Mouse (Mus musculus): ENCODE measurements around the gene Prss34. TPM values are rescaled to one million over a fixed set of nuclear protein-coding genes. Genes with fewer than 3 reads are reported as not detected.

The Prss34 gene
- total and polyA plus RNA-seq, 2 experiments from 2014 or later, result not detected

DNA sequence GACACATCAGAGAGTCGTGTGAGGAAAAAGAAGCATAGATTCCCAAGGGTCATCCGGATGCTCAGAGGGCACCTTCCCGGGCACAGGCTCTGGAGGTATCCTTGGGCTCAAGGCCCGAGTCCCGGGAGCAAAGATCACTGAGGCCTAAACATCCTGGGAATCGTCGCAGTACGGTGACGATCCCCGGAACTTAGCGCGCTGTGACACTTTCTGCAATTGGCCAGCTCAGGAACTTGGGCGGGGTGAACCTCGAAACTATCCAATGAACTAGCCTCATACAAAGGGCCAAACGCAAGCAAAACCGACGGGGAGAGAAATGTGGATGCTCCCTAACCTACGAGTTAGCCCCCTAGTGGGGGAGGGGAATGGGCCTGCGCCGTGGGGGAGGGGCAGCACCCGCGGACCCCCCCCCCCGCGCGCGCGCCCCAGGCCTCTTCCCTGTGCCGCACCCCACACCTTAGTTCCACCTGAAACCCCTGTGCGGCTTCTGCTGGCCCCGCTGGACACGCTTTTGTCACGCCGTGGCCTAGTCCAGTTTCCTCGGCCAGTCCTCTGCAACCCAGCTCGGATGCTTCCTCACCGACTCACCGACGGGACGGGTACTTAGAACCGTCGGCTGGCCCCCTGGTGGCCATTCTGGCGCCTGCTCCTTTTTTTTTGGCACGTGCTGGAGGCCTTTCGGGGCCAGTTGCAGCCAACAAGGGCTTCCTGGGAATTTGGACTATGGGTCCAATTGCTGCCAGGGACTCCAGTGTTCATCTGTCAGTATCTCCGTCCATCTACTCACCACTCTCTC is 24.3 kb upstream of the Prss34 start:
- peak; percentile 84 for TF ChIP-seq CTCF (IDR thresholded peaks at IDR 0.05)
- Histone ChIP-seq H3K9me3 (ENCODE audit: low read length) (no peaks in the 10 kb centered on the region), H3K4me3 (ENCODE audit: low read depth, low read length) (peak overlapping the region; percentile 97), H3K9ac (replicated peaks; ENCODE audit: low read length, poor library complexity, severe bottlenecking) (peak overlapping the region; percentile 98), H3K36me3 (ENCODE audit: insufficient read depth, low read length) (peaks cover under 1% of the 10 kb centered on the region; the same call in 1 of the 2 replicates), H3K27me3 (ENCODE audit: insufficient read depth, low read length) (no peaks in the 10 kb centered on the region), H3K4me2 (ENCODE audit: low read depth, low read length, poor library complexity, severe bottlenecking) (peak overlapping the region; percentile 97), H3K27ac (ENCODE audit: low read depth, low read length) (peak overlapping the region; percentile 99), H3K4me1 (ENCODE audit: insufficient read depth, low read length) (peaks cover 18% of the 10 kb centered on the region)
- peak; percentile 87 for ATAC-seq (ENCODE audit: low FRiP score)
- DNase-seq (ENCODE audit: low spot score), result peak; percentile 96
- under 1% methylated on average over 35 of the region's 45 CpGs for WGBS

DNA sequence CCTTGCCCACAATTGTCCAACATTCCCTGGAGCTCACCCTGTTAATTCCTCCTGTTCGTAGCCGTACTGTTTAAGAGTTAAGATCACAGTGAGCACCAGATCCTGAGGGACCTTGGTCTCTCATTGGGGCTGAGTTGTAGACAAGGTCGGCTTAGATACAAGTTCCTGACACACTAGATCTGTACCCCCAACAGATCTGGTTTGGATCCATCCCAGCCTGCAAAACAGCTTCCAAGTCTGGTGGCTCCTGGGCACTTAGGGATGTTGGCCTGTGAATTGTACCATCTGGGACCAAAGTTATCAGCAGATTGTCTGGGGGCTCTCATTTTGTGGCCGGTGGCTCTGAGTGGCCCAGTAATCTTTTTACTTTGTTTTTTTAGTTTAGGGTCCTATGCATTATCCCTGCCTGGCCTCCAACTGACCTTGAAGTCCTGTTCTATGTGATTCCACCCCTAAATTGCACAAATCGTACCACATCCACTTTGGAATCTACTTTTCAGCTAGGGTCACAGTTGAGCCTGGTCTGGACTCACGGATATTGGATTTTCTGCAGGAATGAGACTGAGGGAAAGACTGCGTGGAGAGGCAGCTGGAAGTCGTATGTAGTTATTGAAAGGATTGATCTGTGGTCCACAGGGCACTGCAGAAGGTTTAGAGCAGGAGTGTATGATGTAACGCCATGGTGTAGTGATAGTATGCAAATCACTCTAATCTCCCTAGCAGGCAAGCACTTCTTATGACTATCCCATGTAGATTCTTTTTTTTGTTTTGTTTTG is 23.4 kb upstream of the Prss34 start, which contains the start of gene Ube2i:
Gene Ube2i (minus strand): TSS at position 52 of the 776 bp plus-strand sequence.
- H3K4me3 ChIP-seq (ENCODE audit: low read depth, low read length), result peak within 1 kb of the TSS; percentile 97
- no peaks in the 10 kb centered on the region for H3K27me3 ChIP-seq (ENCODE audit: insufficient read depth, low read length)
- no peak for TF ChIP-seq CTCF (IDR thresholded peaks at IDR 0.05)
- peak within 1 kb of the TSS; percentile 99 for H3K27ac ChIP-seq (ENCODE audit: low read depth, low read length)
- ATAC-seq (ENCODE audit: low FRiP score), result no peak
- peak within 1 kb of the TSS; percentile 98 for H3K9ac ChIP-seq (replicated peaks; ENCODE audit: low read length, poor library complexity, severe bottlenecking)
- H3K36me3 ChIP-seq (ENCODE audit: insufficient read depth, low read length), result no peaks in the 10 kb centered on the region
- peak within 1 kb of the TSS; percentile 97 for H3K4me2 ChIP-seq (ENCODE audit: low read depth, low read length, poor library complexity, severe bottlenecking)
- peaks cover 18% of the 10 kb centered on the region for H3K4me1 ChIP-seq (ENCODE audit: insufficient read depth, low read length)
- no peak for DNase-seq (ENCODE audit: low spot score)
- 75% methylated on average over 9 of the region's 9 CpGs for WGBS
- H3K9me3 ChIP-seq (ENCODE audit: low read length), result no peaks in the 10 kb centered on the region

DNA sequence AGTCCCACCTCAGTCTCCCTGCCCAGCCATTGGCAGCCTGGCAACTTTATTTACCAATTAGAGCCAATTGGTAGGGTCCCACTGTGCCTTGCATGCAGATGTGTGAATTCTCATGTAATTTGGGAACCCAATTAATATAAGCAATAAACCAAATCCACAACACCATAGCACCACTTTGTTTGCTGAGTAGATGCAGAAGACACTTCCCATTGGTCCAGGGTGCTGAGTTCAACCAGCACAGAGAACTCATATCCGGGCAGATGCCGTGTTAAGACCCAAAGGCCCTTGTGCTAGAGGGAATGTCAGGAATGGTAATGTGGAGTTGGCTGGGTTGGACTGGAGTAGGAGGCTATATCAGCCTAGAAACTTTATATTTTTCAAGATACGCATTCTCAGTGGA is 22.4 kb upstream of the Prss34 start:
- no peak for TF ChIP-seq CTCF (IDR thresholded peaks at IDR 0.05)
- H3K27me3 ChIP-seq (ENCODE audit: insufficient read depth, low read length), result no peaks in the 10 kb centered on the region
- H3K4me1 ChIP-seq (ENCODE audit: insufficient read depth, low read length), result peaks cover 12% of the 10 kb centered on the region
- 98% methylated on average over 3 of the region's 3 CpGs for WGBS
- DNase-seq (ENCODE audit: low spot score) (no peak), ATAC-seq (ENCODE audit: low FRiP score) (no peak)
- H3K36me3 ChIP-seq (ENCODE audit: insufficient read depth, low read length), result no peaks in the 10 kb centered on the region
- H3K4me3 ChIP-seq (ENCODE audit: low read depth, low read length), result no peak overlapping the region
- no peak overlapping the region for H3K9ac ChIP-seq (replicated peaks; ENCODE audit: low read length, poor library complexity, severe bottlenecking)
- no peak overlapping the region for H3K27ac ChIP-seq (ENCODE audit: low read depth, low read length)
- H3K4me2 ChIP-seq (ENCODE audit: low read depth, low read length, poor library complexity, severe bottlenecking), result no peak overlapping the region
- no peaks in the 10 kb centered on the region for H3K9me3 ChIP-seq (ENCODE audit: low read length)

DNA sequence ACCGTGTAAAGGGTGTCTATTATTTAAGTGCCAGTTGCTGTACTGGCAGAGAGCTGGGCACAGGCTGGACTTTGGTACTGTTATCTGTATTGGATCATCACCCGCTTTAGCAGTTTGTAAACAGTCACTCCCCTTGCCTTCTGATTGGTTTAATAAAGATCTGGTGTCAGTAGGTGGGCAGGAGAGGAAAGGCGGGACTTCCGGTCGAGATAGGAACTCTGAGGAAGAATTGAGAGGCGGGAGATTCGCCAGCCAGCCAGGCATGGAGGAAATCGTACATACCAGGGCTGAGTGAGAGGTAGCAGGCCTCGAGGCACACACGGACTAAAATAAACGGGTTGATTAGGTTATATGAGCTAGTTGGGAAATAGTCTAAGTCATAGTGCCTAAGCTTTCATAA is 16.1 kb upstream of the Prss34 start:
- Histone ChIP-seq H3K9ac (replicated peaks; ENCODE audit: low read length, poor library complexity, severe bottlenecking) (no peak overlapping the region), H3K27ac (ENCODE audit: low read depth, low read length) (no peak overlapping the region), H3K4me2 (ENCODE audit: low read depth, low read length, poor library complexity, severe bottlenecking) (no peak overlapping the region), H3K4me1 (ENCODE audit: insufficient read depth, low read length) (no peaks in the 10 kb centered on the region), H3K36me3 (ENCODE audit: insufficient read depth, low read length) (no peaks in the 10 kb centered on the region), H3K4me3 (ENCODE audit: low read depth, low read length) (no peak overlapping the region), H3K9me3 (ENCODE audit: low read length) (no peaks in the 10 kb centered on the region), H3K27me3 (ENCODE audit: insufficient read depth, low read length) (no peaks in the 10 kb centered on the region)
- WGBS, result 44% methylated on average over 11 of the region's 11 CpGs
- ATAC-seq (ENCODE audit: low FRiP score) (no peak), DNase-seq (ENCODE audit: low spot score) (no peak)
- TF ChIP-seq CTCF (IDR thresholded peaks at IDR 0.05), result no peak

DNA sequence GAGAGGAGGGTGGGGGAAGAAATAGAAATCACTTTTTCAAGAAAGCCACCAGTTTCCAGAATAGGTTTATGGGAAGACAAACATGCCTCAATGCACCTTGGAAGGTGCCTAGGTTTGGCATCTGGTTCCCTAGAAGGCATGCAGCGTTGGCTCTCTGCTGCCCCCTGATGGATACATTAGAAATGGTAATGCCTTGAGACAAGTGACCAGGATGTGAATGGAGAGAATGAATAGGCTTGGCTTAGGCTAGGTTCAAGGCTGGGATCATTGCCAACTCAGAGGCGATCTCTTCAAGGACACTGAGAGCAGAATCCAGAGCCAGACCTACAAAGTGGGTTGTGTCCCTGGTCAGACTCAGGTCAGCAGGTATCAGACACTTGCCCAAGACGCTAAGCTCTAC is 13.2 kb upstream of the Prss34 start:
- Histone ChIP-seq H3K4me2 (ENCODE audit: low read depth, low read length, poor library complexity, severe bottlenecking) (no peak overlapping the region), H3K27ac (ENCODE audit: low read depth, low read length) (no peak overlapping the region), H3K9me3 (ENCODE audit: low read length) (no peaks in the 10 kb centered on the region), H3K4me1 (ENCODE audit: insufficient read depth, low read length) (no peaks in the 10 kb centered on the region), H3K27me3 (ENCODE audit: insufficient read depth, low read length) (no peaks in the 10 kb centered on the region), H3K36me3 (ENCODE audit: insufficient read depth, low read length) (no peaks in the 10 kb centered on the region), H3K9ac (replicated peaks; ENCODE audit: low read length, poor library complexity, severe bottlenecking) (no peak overlapping the region), H3K4me3 (ENCODE audit: low read depth, low read length) (no peak overlapping the region)
- ATAC-seq (ENCODE audit: low FRiP score), result no peak
- DNase-seq (ENCODE audit: low spot score), result peak; percentile 76
- peak; percentile 84 for TF ChIP-seq CTCF (IDR thresholded peaks at IDR 0.05)
- 22% methylated on average over 3 of the region's 3 CpGs for WGBS

DNA sequence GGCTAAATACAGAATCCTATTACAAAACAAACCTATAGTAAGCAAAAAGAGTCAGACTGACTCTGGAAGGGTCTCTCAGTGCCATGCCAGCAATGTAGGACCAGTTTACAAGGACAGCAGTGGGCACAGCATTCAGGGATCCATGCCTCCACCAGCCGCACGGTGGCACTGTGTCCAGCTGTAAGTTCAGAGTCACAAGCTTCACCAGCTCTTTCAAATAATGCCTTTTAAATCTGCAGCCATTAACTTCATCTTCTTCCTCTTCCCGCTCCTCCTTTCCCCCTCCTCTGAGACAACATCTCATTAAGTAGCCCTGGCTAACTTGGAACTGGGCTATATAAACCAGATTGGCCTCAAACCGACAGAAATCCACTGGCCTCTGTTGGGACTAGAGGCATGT is 9.4 kb upstream of the Prss34 start:
- H3K4me2 ChIP-seq (ENCODE audit: low read depth, low read length, poor library complexity, severe bottlenecking), result no peak overlapping the region
- no peak overlapping the region for H3K9ac ChIP-seq (replicated peaks; ENCODE audit: low read length, poor library complexity, severe bottlenecking)
- ATAC-seq (ENCODE audit: low FRiP score) (no peak), DNase-seq (ENCODE audit: low spot score) (peak; percentile 65)
- peak; percentile 78 for TF ChIP-seq CTCF (IDR thresholded peaks at IDR 0.05)
- no peaks in the 10 kb centered on the region for H3K9me3 ChIP-seq (ENCODE audit: low read length)
- no peak overlapping the region for H3K27ac ChIP-seq (ENCODE audit: low read depth, low read length)
- 26% methylated on average over 4 of the region's 4 CpGs for WGBS
- H3K27me3 ChIP-seq (ENCODE audit: insufficient read depth, low read length), result no peaks in the 10 kb centered on the region
- no peaks in the 10 kb centered on the region for H3K4me1 ChIP-seq (ENCODE audit: insufficient read depth, low read length)
- H3K4me3 ChIP-seq (ENCODE audit: low read depth, low read length), result no peak overlapping the region
- no peaks in the 10 kb centered on the region for H3K36me3 ChIP-seq (ENCODE audit: insufficient read depth, low read length)
